Comparison of ENCODE assay signal across 10 mouse cellular contexts in the genomic region with DNA sequence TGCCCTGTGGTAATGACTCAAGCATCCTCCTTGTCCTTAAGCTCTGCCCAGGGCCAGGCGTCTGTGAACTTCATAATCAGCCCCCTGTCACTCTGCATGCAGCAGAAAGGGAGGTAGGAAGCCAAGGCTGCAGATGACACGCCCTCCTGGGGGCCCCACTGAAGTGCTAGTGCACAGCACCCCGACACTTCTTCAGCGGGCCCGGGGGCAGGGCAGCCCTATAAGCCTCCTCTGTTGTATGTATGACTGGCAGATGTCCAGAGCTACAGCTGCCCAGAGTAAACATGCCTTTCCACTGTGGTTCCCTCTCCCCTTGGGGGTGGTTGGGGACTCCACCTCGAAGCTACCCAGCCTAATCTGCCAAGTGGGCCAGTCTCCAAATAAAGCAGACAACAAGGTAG.
DNase-seq lines count a peak whose midpoint lies in the region; ATAC-seq lines count a peak whose summit lies in the region.
"Had no signal": no experiment of that assay in that cellular context is flagged by ENCODE, and none has a peak within 500 bp of the region (broad histone marks: within the 10 kb centered on the region; RNA-seq: fewer than 3 reads in every experiment).

No protein-coding gene starts in this region.

- H3K36me3 ChIP-seq in heart, embryonic 14.5 days (ENCODE audit: control insufficient read depth, insufficient read depth, low read length): no peaks in the 10 kb centered on the region
- no peaks in the 10 kb centered on the region for H3K36me3 ChIP-seq in heart, embryonic 12.5 days
- H3K36me3 ChIP-seq in hindbrain, embryonic 14.5 days (replicated peaks; ENCODE audit: control insufficient read depth, insufficient read depth): no peaks in the 10 kb centered on the region
- H3K36me3 ChIP-seq in stomach, embryonic 16.5 days (ENCODE audit: control insufficient read depth, insufficient read depth, low read length): no peaks in the 10 kb centered on the region

- peak; percentile 49 to 71 for DNase-seq in lung, postnatal 4 days
- no peak for DNase-seq in lung, adult 18-20 months
- DNase-seq in hindbrain, embryonic 14.5 days (ENCODE audit: low spot score): no peak
- no peak for DNase-seq in right cerebral cortex, postnatal 36 days (ENCODE audit: low spot score in 2 of 2)
- no peak for DNase-seq in urinary bladder, postnatal 10 days (ENCODE audit: low spot score)
- DNase-seq: adrenal gland, postnatal 10 days; kidney, adult 2 months had no signal

- H3K27me3 ChIP-seq in heart, embryonic 14.5 days (ENCODE audit: control insufficient read depth, insufficient read depth, low read length): no peaks in the 10 kb centered on the region
- no peaks in the 10 kb centered on the region for H3K27me3 ChIP-seq in heart, embryonic 12.5 days (replicated peaks)
- no peaks in the 10 kb centered on the region for H3K27me3 ChIP-seq in hindbrain, embryonic 14.5 days (ENCODE audit: control insufficient read depth, insufficient read depth, low read length)
- no peaks in the 10 kb centered on the region for H3K27me3 ChIP-seq in stomach, embryonic 16.5 days (ENCODE audit: control insufficient read depth, insufficient read depth, low read length)

- peak overlapping the region; percentile 4; the same call in 1 of the 2 replicates for H3K4me2 ChIP-seq in heart, embryonic 14.5 days (ENCODE audit: low read length)
- no peak overlapping the region for H3K4me2 ChIP-seq in heart, embryonic 12.5 days
- no peak overlapping the region for H3K4me2 ChIP-seq in hindbrain, embryonic 14.5 days (replicated peaks)
- no peak overlapping the region for H3K4me2 ChIP-seq in stomach, embryonic 16.5 days (ENCODE audit: low read depth, low read length)

- peaks cover 45 to 52% of the 10 kb centered on the region in 2 experiments for H3K4me1 ChIP-seq in heart, embryonic 14.5 days (ENCODE audit: control insufficient read depth in 2 of 2, insufficient read depth in 2 of 2, low read length in 2 of 2)
- H3K4me1 ChIP-seq in heart, embryonic 12.5 days (replicated peaks): peaks cover 69% of the 10 kb centered on the region
- H3K4me1 ChIP-seq in hindbrain, embryonic 14.5 days (replicated peaks; ENCODE audit: control insufficient read depth, insufficient read depth, low read length): peaks cover 9% of the 10 kb centered on the region
- peaks cover 37% of the 10 kb centered on the region for H3K4me1 ChIP-seq in stomach, embryonic 16.5 days (ENCODE audit: control insufficient read depth, insufficient read depth, low read length)

- 0 out of 4 replicates have a peak overlapping the region, but pooled peaks of 1 of the 2 experiments have one; percentile 7 for H3K27ac ChIP-seq in heart, embryonic 14.5 days (replicated peaks in 1 of 2; ENCODE audit: control insufficient read depth in 1 of 2, insufficient read depth in 1 of 2, low read depth in 2 of 2, low read length in 2 of 2)
- H3K27ac ChIP-seq in heart, embryonic 12.5 days (ENCODE audit: poor library complexity, severe bottlenecking): no peak overlapping the region
- no peak overlapping the region for H3K27ac ChIP-seq in hindbrain, embryonic 14.5 days
- H3K27ac ChIP-seq in stomach, embryonic 16.5 days (ENCODE audit: low read length): no peak overlapping the region

- no peaks in the 10 kb centered on the region for H3K9me3 ChIP-seq in heart, embryonic 14.5 days (ENCODE audit: control insufficient read depth, low read length)
- no peaks in the 10 kb centered on the region for H3K9me3 ChIP-seq in heart, embryonic 12.5 days (replicated peaks)
- no peaks in the 10 kb centered on the region for H3K9me3 ChIP-seq in hindbrain, embryonic 14.5 days (ENCODE audit: control insufficient read depth, low read length)
- H3K9me3 ChIP-seq in stomach, embryonic 16.5 days (replicated peaks; ENCODE audit: control insufficient read depth, low read length): no peaks in the 10 kb centered on the region

- no peak overlapping the region for H3K4me3 ChIP-seq in heart, embryonic 14.5 days (ENCODE audit: control insufficient read depth in 1 of 2, insufficient read depth in 1 of 2, low read depth in 1 of 2, low read length in 2 of 2)
- no peak overlapping the region for H3K4me3 ChIP-seq in heart, embryonic 12.5 days
- H3K4me3 ChIP-seq in hindbrain, embryonic 14.5 days (replicated peaks; ENCODE audit: low read length): no peak overlapping the region
- H3K4me3 ChIP-seq in stomach, embryonic 16.5 days (replicated peaks; ENCODE audit: low read length): no peak overlapping the region

- 9% methylated on average over 6 of the region's 6 CpGs for WGBS in heart, embryonic 14.5 days
- WGBS in heart, embryonic 12.5 days: 22% methylated on average over 6 of the region's 6 CpGs
- 49% methylated on average over 6 of the region's 6 CpGs for WGBS in hindbrain, embryonic 14.5 days
- WGBS in stomach, embryonic 16.5 days: 11% methylated on average over 6 of the region's 6 CpGs

- no peak for ATAC-seq in heart, embryonic 14.5 days (ENCODE audit: insufficient number of reproducible peaks, insufficient read depth, low FRiP score, low read depth)
- ATAC-seq in heart, embryonic 12.5 days (ENCODE audit: insufficient number of reproducible peaks, low FRiP score): no peak
- 0 out of 2 replicates have a peak, but pooled peaks have one; percentile 7 for ATAC-seq in hindbrain, embryonic 14.5 days (ENCODE audit: low FRiP score)
- peak; percentile 41; the same call in 1 of the 2 replicates for ATAC-seq in stomach, embryonic 16.5 days (ENCODE audit: insufficient read depth, low FRiP score)

- no peak overlapping the region; the same call in 1 of the 2 replicates for H3K9ac ChIP-seq in heart, embryonic 14.5 days (ENCODE audit: low read length)
- no peak overlapping the region; the same call in 1 of the 2 replicates for H3K9ac ChIP-seq in heart, embryonic 12.5 days
- H3K9ac ChIP-seq in hindbrain, embryonic 14.5 days: no peak overlapping the region
- H3K9ac ChIP-seq in stomach, embryonic 16.5 days (ENCODE audit: low read length): 0 out of 2 replicates have a peak overlapping the region, but pooled peaks have one; percentile 4

Comparison
In these comparisons a context has a peak if more than half of its experiments do, and no peak if none do; other contexts are left out.
1. DNase-seq: peak in lung, postnatal 4 days (2 of 2); none in lung, adult 18-20 months (0 of 2), hindbrain, embryonic 14.5 days (single experiment), right cerebral cortex, postnatal 36 days (0 of 2) and urinary bladder, postnatal 10 days (single experiment).
2. ATAC-seq: peak in hindbrain, embryonic 14.5 days (single experiment) and stomach, embryonic 16.5 days (single experiment); none in heart, embryonic 14.5 days (single experiment) and heart, embryonic 12.5 days (single experiment).